Mouse (Mus musculus) left cerebral cortex, postnatal 25 days (tissue): ENCODE results near the gene Cdh15. TPM values are rescaled to one million over a fixed set of nuclear protein-coding genes. Genes with fewer than 3 reads are reported as not detected.

ENCODE experiments used
- DNase-seq, 2 experiments: peaks; one replicate each; pipeline ENCODE4 v3.0.0; 2022; ENCODE audit warnings: low spot score in 2 of 2, mixed read lengths in 1 of 2
- intact Hi-C: fragments of 180-260 bp; cut with DNase I; formaldehyde crosslinking; loops from one replicate; pipeline ENCODE4 v1.15.1; 2025
- total RNA-seq, 2 experiments: library from RNA; stranded (reverse); gene quantifications; 2 replicates each; pipeline ENCODE4 v1.2.3; 2021

Cdh15 gene
- total RNA-seq, 2 experiments from 2014 or later: 0.41 to 0.62 TPM

DNA sequence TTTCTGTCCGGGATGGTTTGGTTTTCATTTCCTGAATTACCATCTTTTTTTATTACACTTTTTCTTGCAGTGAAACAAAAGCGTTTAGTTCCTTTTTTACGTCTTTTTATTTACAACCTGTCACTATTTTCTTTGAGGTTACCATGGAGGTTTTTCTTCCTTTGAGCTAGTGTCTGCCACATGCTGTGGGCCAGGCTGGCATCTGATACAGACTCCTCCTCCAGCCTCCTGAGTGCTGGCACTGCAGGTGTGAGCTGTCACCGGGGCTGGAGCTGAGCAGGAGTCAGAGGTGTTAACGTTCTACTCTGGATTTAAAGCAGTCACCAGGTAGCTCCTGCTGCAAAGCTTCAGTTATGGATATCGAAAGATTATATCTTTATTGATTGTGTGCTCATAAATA lies 25.4 kb downstream of the Cdh15 start:
- no peak for DNase-seq
- intact Hi-C loops: no loop called here

DNA sequence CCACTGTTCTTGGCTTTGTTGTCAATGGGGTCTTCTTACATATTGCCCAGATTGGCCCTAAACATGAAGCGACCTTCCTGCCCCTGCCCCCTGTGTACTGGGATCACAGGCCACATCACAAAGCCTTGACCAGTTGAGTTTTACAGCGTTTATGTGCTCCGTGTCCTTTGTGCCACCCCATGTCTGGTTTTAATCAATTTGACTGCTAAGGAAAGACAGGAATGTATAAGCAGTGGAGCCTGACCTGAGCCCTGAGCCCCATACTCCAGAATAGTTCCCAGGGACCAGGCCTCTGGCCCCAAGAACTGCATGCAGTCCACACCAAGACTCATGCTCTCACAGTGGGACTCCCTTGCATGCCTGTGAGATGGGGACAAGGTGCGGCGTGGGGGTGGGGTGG lies 27.4 kb downstream of the Cdh15 start:
- intact Hi-C loops: no loop called here
- DNase-seq: no peak

DNA sequence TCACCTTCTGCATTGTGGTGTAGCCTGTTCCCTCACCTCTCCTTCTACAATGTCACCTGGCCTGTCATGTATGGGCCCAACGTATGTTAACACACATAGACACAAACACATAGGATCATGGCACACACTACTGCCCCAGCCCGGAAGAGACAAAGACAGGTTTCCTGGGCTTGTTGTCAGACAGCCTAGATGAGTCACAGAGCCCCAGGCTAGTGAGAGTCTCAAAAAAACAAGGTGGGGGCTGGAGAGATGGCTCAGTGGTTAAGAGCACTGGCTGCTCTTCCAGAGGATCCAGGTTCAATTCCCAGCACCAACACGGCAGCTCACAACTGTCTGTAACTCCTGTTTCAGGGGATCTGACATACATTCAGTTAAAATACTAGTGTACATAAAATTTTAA lies 30.5 kb downstream of the Cdh15 start:
- intact Hi-C loops: no loop called here
- no peak for DNase-seq

DNA sequence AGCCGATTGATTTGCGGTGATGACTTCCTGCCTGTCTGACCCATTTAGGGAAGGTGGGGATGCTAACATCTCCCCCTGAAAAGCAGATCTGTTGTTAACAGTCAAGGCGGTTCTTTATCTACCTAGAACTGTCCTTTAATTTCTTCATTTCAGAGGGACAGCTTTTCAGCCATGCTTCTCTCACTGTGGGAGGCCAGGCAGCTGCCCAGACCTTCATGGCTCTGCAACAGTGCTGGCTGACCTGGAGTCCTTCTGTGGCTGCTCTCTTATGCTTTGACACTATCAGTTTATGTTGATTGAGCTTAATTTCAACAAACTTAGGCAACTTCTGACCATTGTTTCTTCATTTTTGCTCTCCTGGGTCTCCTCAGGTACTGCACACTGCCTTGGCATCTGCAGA lies 32.5 kb downstream of the Cdh15 start:
- intact Hi-C loops: loop anchor here (10.0 kb wide), 1 partner anchor 314 kb away; no protein-coding TSS in a partner anchor
- no peak for DNase-seq

DNA sequence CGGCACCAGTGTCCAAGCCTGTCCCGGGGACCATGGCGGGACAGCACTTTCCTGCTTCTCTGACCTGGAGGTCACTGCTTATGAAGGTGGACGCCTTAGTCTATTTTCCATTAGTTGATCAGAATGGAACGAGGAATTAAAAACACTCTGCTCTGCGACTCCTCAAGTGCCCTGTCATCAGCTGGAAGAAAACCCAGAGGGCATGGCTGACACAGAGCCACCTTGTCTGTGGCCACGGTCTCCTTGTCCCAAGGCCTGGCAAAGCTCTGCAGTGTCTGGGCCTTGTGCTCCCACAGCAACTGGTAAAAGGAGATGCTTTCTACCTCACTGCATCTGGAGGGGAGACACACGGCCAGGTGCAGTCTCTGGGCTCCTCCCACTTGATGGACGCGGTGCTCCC lies 35.9 kb downstream of the Cdh15 start:
- intact Hi-C loops: loop anchor here (10.0 kb wide), 1 partner anchor 311 kb away; no protein-coding TSS in a partner anchor
- no peak for DNase-seq

DNA sequence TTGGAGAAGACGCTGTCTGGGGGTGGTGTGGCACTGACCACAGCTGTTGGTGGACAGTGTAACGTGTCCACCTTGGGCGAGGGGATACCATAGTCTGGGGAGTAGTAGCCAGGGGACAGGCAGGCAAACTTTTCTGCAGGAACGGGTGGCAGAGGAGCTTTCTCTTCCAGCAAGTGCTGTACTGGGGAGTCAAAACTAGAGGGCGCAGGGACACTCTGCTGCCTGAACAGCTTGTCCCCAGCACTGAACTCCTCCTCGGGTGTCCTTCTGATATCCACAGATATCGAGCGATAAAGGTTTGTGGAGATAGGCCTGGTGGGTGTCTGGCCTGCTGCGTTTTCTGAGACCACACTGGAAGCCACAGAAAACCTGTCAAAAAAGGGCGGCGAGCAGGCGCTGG lies 43.7 kb downstream of the Cdh15 start:
- intact Hi-C loops: no loop called here

DNA sequence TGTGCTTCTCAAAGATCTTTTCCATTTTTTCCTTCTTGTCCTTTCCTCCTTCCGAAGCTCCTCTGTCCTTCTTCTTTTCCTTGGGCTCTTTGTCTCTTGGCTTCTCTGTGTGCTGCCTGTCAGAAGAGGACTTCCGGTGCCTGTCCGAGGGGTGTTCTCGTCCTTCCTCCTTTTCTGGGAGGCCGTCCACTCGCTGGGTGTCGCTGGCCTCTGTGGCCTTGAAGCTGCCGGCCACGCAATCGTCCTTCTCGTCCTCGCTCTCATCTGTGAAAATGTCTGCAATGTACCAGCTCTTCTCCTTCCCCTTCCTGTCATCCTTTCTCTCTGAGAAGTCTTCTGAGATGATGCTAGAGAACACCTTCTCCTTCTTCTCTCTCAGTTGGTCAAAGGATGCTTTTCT lies 45.7 kb downstream of the Cdh15 start:
- intact Hi-C loops: no loop called here
- no peak for DNase-seq

More for the DNA sequence above, 43.7 kb downstream of the Cdh15 start:
- DNase-seq: no peak

DNA sequence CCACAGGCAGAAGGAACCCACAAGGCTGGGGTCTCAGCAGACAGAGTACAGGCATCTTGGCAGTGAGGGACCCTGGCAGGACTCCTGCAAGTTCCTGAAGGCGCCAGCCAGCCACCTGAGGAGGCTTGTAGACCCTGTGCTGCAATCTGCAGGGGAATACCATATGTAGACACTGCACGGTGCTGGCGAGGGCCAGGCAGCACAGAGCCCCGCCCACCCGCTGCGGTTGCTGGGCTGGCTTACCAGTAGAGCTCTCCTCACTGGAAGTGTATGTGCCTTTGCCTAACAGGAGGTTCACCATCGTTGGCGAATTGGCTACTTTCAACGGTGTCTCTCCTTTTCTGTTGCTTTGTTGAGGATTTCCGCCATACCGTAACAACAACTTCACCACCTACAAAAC lies 48.6 kb downstream of the Cdh15 start:
- intact Hi-C loops: no loop called here
- DNase-seq: no peak

DNA sequence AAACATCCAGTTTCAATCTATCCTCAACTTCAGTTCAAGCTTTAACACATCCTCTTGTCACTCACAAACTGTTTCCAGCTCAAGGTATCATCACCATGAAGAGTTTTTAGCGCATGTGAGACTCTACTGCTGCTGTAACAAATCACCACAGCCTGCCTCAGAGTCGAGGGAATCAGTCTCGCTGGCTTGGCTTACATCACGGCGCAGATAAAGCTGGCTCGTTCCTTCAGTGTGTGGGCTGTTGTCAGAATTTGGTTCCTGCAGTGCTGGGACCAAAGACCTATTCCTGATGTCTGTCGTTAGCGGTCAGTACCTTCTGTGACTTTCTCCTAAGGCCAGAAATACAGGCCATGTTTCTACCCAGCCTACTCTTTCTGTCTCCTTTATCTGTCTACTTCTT lies 49.4 kb downstream of the Cdh15 start:
- intact Hi-C loops: no loop called here
- peak in 1 of 2 experiments; percentile 49 for DNase-seq

DNA sequence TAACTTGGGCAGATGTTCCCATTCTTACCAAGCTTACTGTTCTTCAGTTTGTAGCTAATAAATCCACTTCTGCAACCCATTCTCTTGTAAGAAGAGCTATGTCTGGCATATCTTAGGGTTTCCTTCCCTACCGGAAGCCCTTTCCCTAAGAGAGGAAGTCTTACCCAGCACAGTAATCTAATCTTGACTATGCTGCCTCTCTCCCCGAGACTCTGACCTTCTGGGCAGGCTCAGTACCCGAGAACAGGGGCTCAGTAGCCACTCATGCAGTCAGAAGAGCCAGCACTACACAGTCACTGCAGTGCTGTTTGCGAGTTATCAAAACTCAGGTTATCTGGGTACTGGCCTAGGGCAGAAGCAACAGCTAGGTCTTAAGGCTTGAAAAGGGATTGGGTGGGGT lies 50.3 kb downstream of the Cdh15 start:
- no peak for DNase-seq
- intact Hi-C loops: no loop called here

DNA sequence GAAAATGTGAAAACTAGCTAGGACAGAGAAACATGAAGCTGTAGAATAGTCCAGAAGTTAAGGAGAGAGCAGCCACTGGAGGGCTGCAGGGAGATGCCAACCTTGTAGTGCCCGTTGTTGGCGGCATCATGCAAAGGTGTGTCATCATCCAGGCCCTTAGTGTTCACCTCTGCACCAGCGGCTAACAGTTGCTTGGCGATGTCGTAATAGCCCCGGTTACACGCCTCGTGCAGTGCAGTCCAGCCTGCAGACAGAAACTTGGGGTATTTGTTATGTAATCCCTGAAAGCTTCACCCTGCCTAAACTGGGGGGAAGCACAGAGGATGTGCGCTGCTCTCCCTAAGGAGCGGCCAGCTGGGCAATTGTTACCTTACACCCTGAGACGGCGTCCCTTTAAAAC lies 50.7 kb downstream of the Cdh15 start:
- no peak for DNase-seq
- intact Hi-C loops: no loop called here

DNA sequence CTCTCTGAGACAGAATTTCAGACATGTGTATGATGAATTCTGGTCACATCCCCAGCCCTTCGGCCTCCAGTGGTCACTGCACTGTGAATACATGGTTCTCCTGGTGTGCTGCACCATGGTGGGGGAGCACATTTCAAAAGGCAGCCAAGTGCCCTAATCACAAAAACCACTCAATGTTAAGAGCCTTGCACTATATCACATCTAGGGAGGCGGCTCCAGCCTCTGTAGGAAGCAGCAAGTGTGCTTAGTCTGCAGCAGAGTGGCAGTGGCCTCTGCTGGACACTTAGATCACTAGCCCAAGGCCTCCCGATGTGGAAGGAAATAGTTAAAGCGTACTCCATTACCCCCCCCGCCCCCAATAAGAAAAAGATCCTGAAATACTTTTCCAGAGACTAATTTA lies 51.3 kb downstream of the Cdh15 start:
- no peak for DNase-seq
- intact Hi-C loops: no loop called here

DNA sequence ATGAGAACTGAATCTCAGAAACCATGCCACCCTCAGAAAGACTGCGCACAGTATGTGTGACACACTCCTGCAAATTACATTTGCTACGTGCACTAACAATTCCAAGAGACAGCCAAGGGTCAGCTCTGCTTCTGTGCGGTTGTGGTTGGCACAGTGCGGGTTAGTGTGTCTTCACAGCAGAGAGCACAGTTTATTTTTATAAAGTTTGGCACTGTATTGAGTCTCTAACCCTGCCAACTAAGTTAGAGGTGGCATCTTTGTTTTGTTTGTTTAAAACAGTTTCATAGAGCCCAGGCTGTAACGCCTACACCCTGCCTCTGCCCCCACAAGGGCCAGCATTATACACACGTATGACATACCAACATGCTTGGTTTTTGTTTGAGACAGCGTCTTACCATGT lies 53.7 kb downstream of the Cdh15 start:
- DNase-seq: no peak
- intact Hi-C loops: no loop called here

DNA sequence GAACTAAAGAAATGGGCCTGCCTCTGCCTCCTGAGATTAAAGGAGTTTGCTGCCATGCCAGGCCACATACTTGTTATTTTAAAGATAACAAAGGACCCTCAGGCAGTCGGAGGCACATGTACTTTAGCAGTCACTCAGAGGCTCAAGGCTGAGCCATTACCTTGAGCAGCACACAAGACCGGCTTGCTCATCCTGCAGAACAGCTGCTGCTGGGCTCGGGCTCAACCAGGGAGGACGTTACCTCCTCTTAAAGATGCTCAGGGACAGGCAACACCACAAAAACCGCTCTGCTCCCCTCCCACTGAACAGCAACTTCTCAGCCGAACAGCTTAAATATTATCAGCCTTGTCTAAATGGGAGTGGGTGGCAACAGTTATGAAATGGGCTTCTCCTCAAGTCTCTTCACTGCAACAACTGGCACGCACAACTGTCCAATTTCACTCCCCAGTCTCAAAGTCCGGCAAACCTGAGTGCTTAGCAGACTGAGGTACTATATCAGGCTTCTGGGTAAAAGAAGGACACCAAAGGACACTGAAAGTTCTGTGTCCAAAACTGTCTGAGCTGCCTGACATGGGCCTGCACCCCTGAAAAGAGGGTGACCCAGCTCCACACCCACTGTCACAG lies 54.2 kb downstream of the Cdh15 start:
- DNase-seq: peak in 1 of 2 experiments; percentile 54
- intact Hi-C loops: no loop called here

DNA sequence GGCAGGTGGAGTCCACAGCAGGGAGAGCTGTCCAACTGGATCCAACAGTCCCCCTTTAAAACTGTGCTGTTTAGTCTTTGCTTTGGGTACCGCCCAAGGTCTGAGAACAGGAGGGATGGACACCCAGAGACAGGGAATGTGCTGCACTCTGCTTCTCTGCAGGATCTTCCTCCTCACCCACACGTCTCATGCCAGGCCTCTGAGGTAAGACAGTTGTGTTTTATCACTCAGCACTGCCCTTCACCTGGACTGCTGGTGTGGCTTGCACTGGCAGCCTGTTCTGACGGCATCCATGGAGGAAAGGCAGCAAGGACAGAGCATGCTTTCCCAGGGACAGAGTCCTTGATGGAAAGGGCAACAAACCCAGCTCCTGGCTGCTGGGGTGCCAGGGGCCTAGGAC lies 54.8 kb downstream of the Cdh15 start:
- intact Hi-C loops: no loop called here
- DNase-seq: no peak

DNA sequence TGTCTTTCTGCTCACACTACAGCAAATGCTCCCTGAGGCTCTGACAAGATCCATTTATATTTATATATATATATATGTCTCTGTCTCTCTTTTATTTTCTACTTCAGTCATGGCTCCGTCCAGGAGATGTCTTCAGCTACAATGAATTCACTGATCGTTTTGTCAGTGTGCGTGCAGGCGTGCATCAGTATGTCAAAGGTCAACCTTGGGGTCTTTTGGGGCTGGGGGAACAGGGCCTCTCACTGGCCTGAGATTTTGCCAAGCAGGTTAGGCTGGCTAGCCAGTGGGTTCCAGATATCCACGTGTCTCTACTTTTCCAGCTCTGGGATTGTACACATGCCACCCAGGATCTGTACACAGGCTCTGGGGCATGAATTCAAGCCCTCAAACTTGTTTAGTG lies 55.2 kb downstream of the Cdh15 start:
- intact Hi-C loops: no loop called here
- DNase-seq: no peak

DNA sequence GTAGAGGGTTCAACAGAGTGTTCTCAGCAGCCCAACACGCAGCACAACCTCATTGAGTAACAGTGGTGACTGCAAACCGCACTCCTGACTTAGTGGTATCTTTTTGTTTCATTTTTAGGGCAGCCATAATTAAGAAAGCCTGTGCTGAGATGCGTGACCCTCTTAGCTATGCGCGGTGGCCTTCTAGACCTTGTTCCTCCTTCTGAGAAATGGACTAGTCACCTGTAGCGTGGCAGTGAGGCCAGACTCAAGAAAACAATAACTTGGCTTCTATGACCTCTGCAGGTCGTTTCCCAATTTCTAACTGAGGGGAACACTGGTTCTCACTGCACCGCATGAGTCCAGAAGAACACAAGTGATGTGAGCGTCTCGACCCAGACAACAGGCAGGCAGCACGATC lies 56.7 kb downstream of the Cdh15 start:
- intact Hi-C loops: no loop called here
- no peak for DNase-seq

DNA sequence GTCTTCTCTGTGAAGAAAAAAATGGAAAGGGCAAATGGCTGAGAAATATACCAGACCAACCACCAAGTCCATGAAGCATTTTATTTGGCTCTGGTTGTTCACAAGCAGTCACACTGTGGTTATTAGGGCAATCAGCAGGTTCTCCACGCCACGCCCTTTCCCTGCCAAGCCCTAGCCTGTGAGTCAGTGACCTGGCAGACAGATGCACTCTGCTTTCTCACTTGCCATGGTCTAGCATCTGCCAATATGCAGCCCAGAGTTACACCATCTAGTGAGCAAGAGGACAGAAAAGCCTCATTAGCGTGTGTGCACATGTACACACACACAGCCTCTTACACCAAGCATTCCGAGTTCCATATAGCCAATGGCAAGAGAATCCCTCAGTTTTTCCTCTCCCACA lies 57.6 kb downstream of the Cdh15 start:
- no peak for DNase-seq
- intact Hi-C loops: no loop called here

DNA sequence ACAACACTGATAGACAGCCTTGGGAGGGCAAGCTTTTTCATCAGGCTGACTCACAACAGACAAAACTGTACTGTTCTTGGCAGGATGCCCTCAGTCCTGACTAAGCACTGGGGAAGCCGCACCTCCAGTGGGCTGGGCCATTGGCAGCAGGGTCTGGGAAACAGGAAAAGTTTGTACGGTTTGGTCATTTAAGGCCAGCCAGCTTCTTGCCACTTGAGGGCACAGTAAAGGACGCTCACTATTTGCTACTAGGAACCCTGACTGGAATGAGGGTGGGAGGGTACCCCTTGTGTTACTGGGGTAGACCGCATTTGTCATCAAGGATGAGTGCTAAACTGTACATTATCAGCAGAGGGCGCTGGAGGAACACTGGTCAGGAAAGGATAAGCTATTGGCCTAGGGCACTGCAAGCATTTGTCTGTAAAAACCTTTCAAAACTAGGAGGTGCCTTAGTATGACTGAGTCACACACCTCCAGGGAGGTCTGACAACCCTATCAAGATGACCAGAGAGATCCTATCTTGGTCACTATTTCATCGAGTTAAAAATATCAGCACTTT lies 58.8 kb downstream of the Cdh15 start:
- DNase-seq: peak; percentile 90 to 97
- intact Hi-C loops: loop anchor here (1.0 to 2.0 kb wide), 3 partner anchors 136 to 196 kb away; partner anchors contain the start of genes Ankrd11 and Rpl13

DNA sequence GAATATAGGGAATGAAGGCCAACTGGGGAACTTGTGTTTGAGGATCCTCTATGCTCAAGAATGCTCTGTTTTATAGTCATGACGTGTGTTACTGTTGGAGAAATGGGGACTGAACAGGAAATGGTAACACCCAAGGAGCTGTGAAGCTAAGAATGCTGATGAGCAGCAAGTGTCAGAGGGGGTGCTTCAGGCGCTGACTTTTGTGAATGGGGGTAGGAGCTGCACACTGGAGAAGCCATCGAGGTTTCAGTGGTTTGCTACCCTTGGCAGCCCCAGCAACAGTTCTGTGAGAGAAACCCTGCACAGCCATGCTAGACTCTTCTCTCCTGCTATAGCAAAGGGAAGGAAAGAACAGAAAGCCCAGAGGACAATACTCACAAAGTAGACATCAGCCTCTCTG lies 64.4 kb downstream of the Cdh15 start:
- intact Hi-C loops: no loop called here
- no peak for DNase-seq

DNA sequence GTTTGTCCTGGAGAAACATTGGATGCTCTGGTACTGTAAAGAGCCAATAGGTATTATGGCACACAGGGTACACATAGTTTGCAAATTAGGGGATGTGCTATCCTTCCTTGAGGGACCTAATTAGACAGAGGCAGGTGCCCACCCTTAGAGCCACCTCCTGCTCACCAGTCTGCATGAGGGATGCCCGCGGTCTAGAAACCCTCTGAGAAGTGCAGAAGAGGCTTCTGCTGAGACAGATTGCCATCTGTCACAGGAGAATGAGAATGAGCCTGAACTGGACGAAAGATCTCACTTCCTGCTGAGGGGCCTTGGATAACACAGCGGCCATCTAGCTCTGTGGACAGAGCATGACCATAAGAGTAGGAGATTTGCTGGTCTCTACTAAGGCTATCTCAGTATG lies 65.1 kb downstream of the Cdh15 start:
- DNase-seq: no peak
- intact Hi-C loops: no loop called here

DNA sequence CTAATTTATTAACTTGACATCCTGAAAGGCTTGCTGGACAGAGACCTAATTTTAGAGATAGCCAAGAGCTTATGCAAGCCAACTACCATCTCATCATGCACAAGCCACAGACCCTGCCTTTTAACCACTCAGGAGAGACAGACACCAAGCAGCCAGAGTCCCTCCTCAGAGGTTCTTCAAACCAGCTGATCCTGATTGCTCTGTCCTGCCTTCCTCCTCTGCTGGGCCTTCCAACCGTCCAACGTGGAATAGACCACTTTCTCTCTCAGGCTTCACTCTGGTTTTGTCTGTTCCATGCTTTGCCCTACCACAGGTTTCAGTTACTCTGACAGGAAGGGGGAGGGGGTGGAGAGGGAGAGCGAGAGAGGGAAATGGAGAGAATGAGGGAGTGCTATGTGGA lies 69.0 kb downstream of the Cdh15 start:
- intact Hi-C loops: no loop called here
- no peak for DNase-seq
